Mouse (Mus musculus): ENCODE results near the gene Jdp2.

DNA sequence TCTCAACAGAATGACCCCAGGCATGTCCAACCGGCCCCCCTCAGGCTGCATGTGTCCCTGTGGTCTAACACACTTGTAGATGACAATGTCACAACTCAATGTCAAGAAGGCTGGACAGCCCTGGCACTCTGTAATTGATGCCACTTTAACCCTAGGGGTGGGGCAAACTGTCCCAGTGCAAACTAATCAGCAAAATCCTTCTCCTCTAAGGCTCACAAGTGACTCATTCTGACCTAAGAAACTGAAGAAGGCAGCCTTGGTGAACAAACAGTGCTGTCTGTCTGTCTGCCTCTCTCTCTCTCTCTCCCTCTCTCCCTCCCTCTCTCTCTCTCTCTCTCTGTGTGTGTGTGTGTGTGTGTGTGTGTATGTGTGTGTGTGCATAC, 28.7 kb upstream of the Jdp2 start:
- TF ChIP-seq POLR2A (IDR thresholded peaks at IDR 0.05; ENCODE audit: extremely low read depth, insufficient read depth, low read length) (no peak), CTCF (IDR thresholded peaks at IDR 0.05; ENCODE audit: low read depth, low read length) (no peak)

All from liver, adult 2 months (tissue).